Mouse (Mus musculus): Measurements from ENCODE around the gene Olfr71. TPM values are rescaled to one million over a fixed set of nuclear protein-coding genes. Genes with fewer than 3 reads are reported as not detected.

Olfr71 gene
- polyA plus RNA-seq, 1 experiment from 2014 or later, result not detected

DNA sequence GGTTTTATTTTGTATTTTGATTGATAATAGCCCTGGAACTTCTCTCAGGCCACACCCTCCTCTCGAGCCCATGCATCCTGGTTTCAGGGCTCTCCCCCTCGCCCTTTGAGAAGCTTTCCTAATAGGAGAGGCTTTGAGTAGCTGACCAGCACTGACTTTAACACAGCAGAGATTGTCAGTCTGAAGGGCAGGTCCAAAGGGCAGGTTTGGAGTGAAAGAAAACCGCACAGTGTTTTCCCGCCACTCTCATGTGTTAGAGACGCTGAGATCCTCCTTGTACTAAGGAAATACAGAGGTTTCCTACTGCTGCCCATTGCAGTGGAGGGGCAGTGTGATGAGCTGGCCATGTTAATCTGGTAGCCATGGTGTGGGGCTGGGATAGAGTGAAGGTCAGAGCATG lies 35.1 kb downstream of the Olfr71 start:
- H3K4me3 ChIP-seq (replicated peaks; ENCODE audit: low read depth, low read length), result no peak overlapping the region
- H3K4me2 ChIP-seq (ENCODE audit: low read length), result no peak overlapping the region
- no peaks in the 10 kb centered on the region for H3K9me3 ChIP-seq (ENCODE audit: control insufficient read depth, low read length)
- peaks cover 24% of the 10 kb centered on the region for H3K4me1 ChIP-seq (ENCODE audit: control insufficient read depth, insufficient read depth, low read length)
- no peak for DNase-seq
- H3K27me3 ChIP-seq (ENCODE audit: control insufficient read depth, insufficient read depth, low read length), result no peaks in the 10 kb centered on the region
- H3K9ac ChIP-seq (replicated peaks; ENCODE audit: low read length), result no peak overlapping the region
- H3K27ac ChIP-seq (replicated peaks; ENCODE audit: low read depth, low read length), result no peak overlapping the region
- ATAC-seq (ENCODE audit: low FRiP score, low TSS enrichment), result no peak
- H3K36me3 ChIP-seq (ENCODE audit: control insufficient read depth, insufficient read depth, low read length), result peaks cover 62% of the 10 kb centered on the region
- 78% methylated on average over 5 of the region's 5 CpGs for WGBS

DNA sequence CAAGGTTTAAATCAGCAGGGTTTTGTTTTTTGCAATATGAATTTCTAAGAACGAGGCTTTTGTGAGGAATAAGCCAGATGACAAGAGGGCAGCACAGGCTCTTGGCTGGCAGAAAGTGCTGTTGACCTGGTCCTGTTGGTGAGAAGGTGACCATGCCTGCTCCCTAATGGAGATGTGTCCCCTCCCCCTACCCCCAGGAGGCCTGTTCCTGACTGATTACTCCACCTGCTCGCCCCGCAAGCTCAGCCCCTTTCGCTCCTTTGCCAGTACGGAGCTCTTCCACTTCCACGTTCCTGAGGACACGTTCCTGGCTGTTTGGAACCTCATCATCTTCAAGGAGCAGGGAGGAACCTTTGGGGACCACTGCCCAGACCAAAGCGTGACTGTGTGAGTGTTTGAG lies 36.4 kb downstream of the Olfr71 start:
- H3K27me3 ChIP-seq (ENCODE audit: control insufficient read depth, insufficient read depth, low read length), result no peaks in the 10 kb centered on the region
- H3K27ac ChIP-seq (replicated peaks; ENCODE audit: low read depth, low read length), result no peak overlapping the region
- no peaks in the 10 kb centered on the region for H3K9me3 ChIP-seq (ENCODE audit: control insufficient read depth, low read length)
- H3K4me1 ChIP-seq (ENCODE audit: control insufficient read depth, insufficient read depth, low read length), result peaks cover 25% of the 10 kb centered on the region
- 76% methylated on average over 8 of the region's 8 CpGs for WGBS
- ATAC-seq (ENCODE audit: low FRiP score, low TSS enrichment) (no peak), DNase-seq (no peak)
- H3K4me2 ChIP-seq (ENCODE audit: low read length), result no peak overlapping the region
- H3K9ac ChIP-seq (replicated peaks; ENCODE audit: low read length), result no peak overlapping the region
- H3K4me3 ChIP-seq (replicated peaks; ENCODE audit: low read depth, low read length), result no peak overlapping the region
- H3K36me3 ChIP-seq (ENCODE audit: control insufficient read depth, insufficient read depth, low read length), result peaks cover 49% of the 10 kb centered on the region

DNA sequence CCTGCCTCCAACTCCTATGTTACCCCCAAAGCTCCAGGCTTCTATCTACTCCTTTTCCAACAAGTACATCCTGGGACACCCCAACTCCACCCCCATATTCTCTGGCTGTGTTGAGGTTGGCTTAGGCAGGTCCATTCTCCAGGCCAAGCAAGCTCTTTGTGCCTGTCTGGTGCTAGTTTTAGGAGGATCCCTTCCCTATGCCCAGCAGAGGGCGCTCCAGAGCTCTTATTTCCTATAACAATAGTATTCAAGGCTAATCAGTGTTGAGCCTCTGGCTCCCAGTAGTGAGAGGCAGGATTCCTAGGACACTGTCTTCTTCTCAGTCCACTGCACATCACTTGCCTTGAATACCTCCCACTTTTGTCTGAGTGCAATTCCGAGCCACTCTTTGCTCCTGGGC lies 38.0 kb downstream of the Olfr71 start:
- Histone ChIP-seq H3K27ac (replicated peaks; ENCODE audit: low read depth, low read length) (no peak overlapping the region), H3K36me3 (ENCODE audit: control insufficient read depth, insufficient read depth, low read length) (peaks cover 33% of the 10 kb centered on the region), H3K4me2 (ENCODE audit: low read length) (peak overlapping the region; percentile 83), H3K9me3 (ENCODE audit: control insufficient read depth, low read length) (no peaks in the 10 kb centered on the region), H3K4me3 (replicated peaks; ENCODE audit: low read depth, low read length) (peak overlapping the region; percentile 8; the same call in 1 of the 2 replicates), H3K27me3 (ENCODE audit: control insufficient read depth, insufficient read depth, low read length) (no peaks in the 10 kb centered on the region), H3K9ac (replicated peaks; ENCODE audit: low read length) (no peak overlapping the region; the same call in 1 of the 2 replicates), H3K4me1 (ENCODE audit: control insufficient read depth, insufficient read depth, low read length) (peaks cover 28% of the 10 kb centered on the region)
- peak; percentile 25; the same call in 1 of the 2 replicates for ATAC-seq (ENCODE audit: low FRiP score, low TSS enrichment)
- 4% methylated on average over 2 of the region's 2 CpGs for WGBS
- peak; percentile 97 for DNase-seq

GRCm38 (mm10) chr4:43669428-43669794 lies 40.6 kb downstream of the Olfr71 start:
- ATAC-seq (ENCODE audit: low FRiP score, low TSS enrichment), result peak; percentile 36
- H3K9ac ChIP-seq (replicated peaks; ENCODE audit: low read length), result peak overlapping the region; percentile 95
- no peak for DNase-seq
- H3K9me3 ChIP-seq (ENCODE audit: control insufficient read depth, low read length), result no peaks in the 10 kb centered on the region
- WGBS, result 2% methylated on average over 24 of the region's 25 CpGs
- no peaks in the 10 kb centered on the region for H3K27me3 ChIP-seq (ENCODE audit: control insufficient read depth, insufficient read depth, low read length)
- peak overlapping the region; percentile 83 for H3K4me2 ChIP-seq (ENCODE audit: low read length)
- H3K4me3 ChIP-seq (replicated peaks; ENCODE audit: low read depth, low read length), result peak overlapping the region; percentile 93
- H3K27ac ChIP-seq (replicated peaks; ENCODE audit: low read depth, low read length), result peak overlapping the region; percentile 73
- peaks cover 28% of the 10 kb centered on the region for H3K4me1 ChIP-seq (ENCODE audit: control insufficient read depth, insufficient read depth, low read length)
- peaks cover 7% of the 10 kb centered on the region for H3K36me3 ChIP-seq (ENCODE audit: control insufficient read depth, insufficient read depth, low read length)

- Histone ChIP-seq H3K36me3 (ENCODE audit: control insufficient read depth, insufficient read depth, low read length) (peaks cover 2% of the 10 kb centered on the region; the same call in 1 of the 2 replicates), H3K4me3 (replicated peaks; ENCODE audit: low read depth, low read length) (peak within 1 kb of the TSS; percentile 93), H3K27me3 (ENCODE audit: control insufficient read depth, insufficient read depth, low read length) (no peaks in the 10 kb centered on the region), H3K4me2 (ENCODE audit: low read length) (peak within 1 kb of the TSS; percentile 83), H3K27ac (replicated peaks; ENCODE audit: low read depth, low read length) (peak within 1 kb of the TSS; percentile 73), H3K9ac (replicated peaks; ENCODE audit: low read length) (peak within 1 kb of the TSS; percentile 95), H3K9me3 (ENCODE audit: control insufficient read depth, low read length) (no peaks in the 10 kb centered on the region), H3K4me1 (ENCODE audit: control insufficient read depth, insufficient read depth, low read length) (peaks cover 28% of the 10 kb centered on the region)
- WGBS, result under 1% methylated on average over 27 of the region's 41 CpGs
- ATAC-seq (ENCODE audit: low FRiP score, low TSS enrichment) (peak; percentile 92), DNase-seq (peak; percentile 96)
These were observed 41.1 kb downstream of the Olfr71 start, which contains the start of the genes Tmem8b and Fam221b for GRCm38 (mm10) chr4:43668782-43669427. TSS of gene Tmem8b (plus strand) at chr4:43668971. TSS of gene Fam221b (minus strand) at chr4:43669145.

GRCm38 (mm10) chr4:43666412-43666811 lies 43.6 kb downstream of the Olfr71 start:
- Histone ChIP-seq H3K4me2 (ENCODE audit: low read length) (no peak overlapping the region), H3K9me3 (ENCODE audit: control insufficient read depth, low read length) (no peaks in the 10 kb centered on the region), H3K4me1 (ENCODE audit: control insufficient read depth, insufficient read depth, low read length) (peaks cover 18% of the 10 kb centered on the region), H3K27ac (replicated peaks; ENCODE audit: low read depth, low read length) (no peak overlapping the region), H3K4me3 (replicated peaks; ENCODE audit: low read depth, low read length) (no peak overlapping the region), H3K27me3 (ENCODE audit: control insufficient read depth, insufficient read depth, low read length) (peaks cover 6% of the 10 kb centered on the region), H3K9ac (replicated peaks; ENCODE audit: low read length) (no peak overlapping the region), H3K36me3 (ENCODE audit: control insufficient read depth, insufficient read depth, low read length) (no peaks in the 10 kb centered on the region)
- ATAC-seq (ENCODE audit: low FRiP score, low TSS enrichment) (no peak), DNase-seq (peak; percentile 53)
- 28% methylated on average over 4 of the region's 4 CpGs for WGBS

GRCm38 (mm10) chr4:43657146-43657545 lies 52.9 kb downstream of the Olfr71 start:
- Histone ChIP-seq H3K4me3 (replicated peaks; ENCODE audit: low read depth, low read length) (peak overlapping the region; percentile 78), H3K27ac (replicated peaks; ENCODE audit: low read depth, low read length) (peak overlapping the region; percentile 49; the same call in 1 of the 2 replicates), H3K4me2 (ENCODE audit: low read length) (peak overlapping the region; percentile 88), H3K36me3 (ENCODE audit: control insufficient read depth, insufficient read depth, low read length) (no peaks in the 10 kb centered on the region), H3K4me1 (ENCODE audit: control insufficient read depth, insufficient read depth, low read length) (peaks cover 4% of the 10 kb centered on the region; the same call in 1 of the 2 replicates), H3K9ac (replicated peaks; ENCODE audit: low read length) (no peak overlapping the region), H3K27me3 (ENCODE audit: control insufficient read depth, insufficient read depth, low read length) (no peaks in the 10 kb centered on the region; the same call in 1 of the 2 replicates), H3K9me3 (ENCODE audit: control insufficient read depth, low read length) (no peaks in the 10 kb centered on the region)
- no peak for ATAC-seq (ENCODE audit: low FRiP score, low TSS enrichment)
- no peak for DNase-seq
- WGBS, result 65% methylated on average over 4 of the region's 4 CpGs

DNA sequence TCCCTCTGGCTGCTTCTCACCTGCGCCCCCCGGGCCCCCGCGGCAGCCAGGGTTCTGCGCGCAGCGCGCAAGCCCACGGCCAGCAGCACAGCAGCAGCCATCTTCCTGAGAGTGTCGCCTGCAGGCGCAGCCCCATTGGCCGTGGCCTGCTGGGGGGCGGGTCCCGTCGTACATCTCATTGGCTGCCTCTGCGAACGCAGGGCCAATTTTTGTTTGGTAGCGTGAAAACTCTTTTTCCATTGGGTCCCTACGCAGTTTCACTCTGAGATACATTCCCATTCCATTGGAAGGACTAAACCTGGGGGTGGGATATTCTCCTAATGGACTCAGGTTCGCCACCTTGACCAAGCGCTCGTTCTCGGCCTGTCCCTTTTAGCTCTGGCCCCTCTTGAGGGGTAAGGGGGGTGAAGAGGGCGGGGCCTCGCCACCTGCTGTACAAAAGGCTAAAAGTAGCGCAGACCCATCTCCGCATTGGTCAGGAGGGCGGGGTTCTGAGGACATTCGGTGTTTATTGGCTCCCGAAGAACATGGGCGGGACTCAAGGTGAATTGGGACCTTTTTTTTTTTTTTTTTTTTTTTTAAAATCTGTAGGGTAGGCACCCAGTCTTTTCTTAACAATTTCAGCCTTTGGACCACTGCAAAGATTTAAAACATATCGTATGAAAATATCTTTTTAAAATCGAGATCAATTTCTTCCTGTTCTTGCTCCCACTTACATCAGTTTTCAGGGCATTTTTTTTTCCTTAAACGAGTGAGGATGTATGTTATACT lies 53.5 kb downstream of the Olfr71 start, which contains the start of gene Hint2:
Gene Hint2, minus strand, starts transcription at position 128 of the 771 bp plus-strand sequence.
- H3K27me3 ChIP-seq (ENCODE audit: control insufficient read depth, insufficient read depth, low read length), result no peaks in the 10 kb centered on the region
- peak within 1 kb of the TSS; percentile 88 for H3K4me2 ChIP-seq (ENCODE audit: low read length)
- H3K27ac ChIP-seq (replicated peaks; ENCODE audit: low read depth, low read length), result peak within 1 kb of the TSS; percentile 92
- DNase-seq (peak; percentile 98), ATAC-seq (ENCODE audit: low FRiP score, low TSS enrichment) (peak; percentile 96)
- peak within 1 kb of the TSS; percentile 84 for H3K9ac ChIP-seq (replicated peaks; ENCODE audit: low read length)
- peaks cover 4% of the 10 kb centered on the region; the same call in 1 of the 2 replicates for H3K4me1 ChIP-seq (ENCODE audit: control insufficient read depth, insufficient read depth, low read length)
- H3K9me3 ChIP-seq (ENCODE audit: control insufficient read depth, low read length), result no peaks in the 10 kb centered on the region
- H3K36me3 ChIP-seq (ENCODE audit: control insufficient read depth, insufficient read depth, low read length), result no peaks in the 10 kb centered on the region
- WGBS, result under 1% methylated on average over 34 of the region's 34 CpGs
- peak within 1 kb of the TSS; percentile 78 for H3K4me3 ChIP-seq (replicated peaks; ENCODE audit: low read depth, low read length)

All from midbrain, embryonic 14.5 days (tissue).